Comparison of ENCODE assay signal across 9 mouse cellular contexts in genomic region chr13:48998591-48998990, GRCm38 (mm10). TPM values are rescaled to one million over a fixed set of nuclear protein-coding genes. Genes with fewer than 3 reads are reported as not detected.
DNase-seq lines count a peak whose midpoint lies in the region; ATAC-seq lines count a peak whose summit lies in the region.
"Had no signal": no experiment of that assay in that cellular context is flagged by ENCODE, and none has a peak within 500 bp of the region (broad histone marks: within the 10 kb centered on the region; RNA-seq: fewer than 3 reads in every experiment).

No protein-coding gene starts in this region.

- no peak overlapping the region for H3K4me2 ChIP-seq in forebrain, embryonic 14.5 days (ENCODE audit: low read length)

- H3K27me3 ChIP-seq in forebrain, embryonic 14.5 days (replicated peaks; ENCODE audit: control insufficient read depth, insufficient read depth, low read length): no peaks in the 10 kb centered on the region

- H3K9ac ChIP-seq in forebrain, embryonic 14.5 days (ENCODE audit: low read length): no peak overlapping the region

- H3K4me3 ChIP-seq in forebrain, embryonic 14.5 days (ENCODE audit: low read depth, low read length): no peak overlapping the region
- H3K4me3 ChIP-seq: erythroblast, embryonic 14.5 days had no signal

- WGBS in forebrain, embryonic 14.5 days: 10% methylated on average over 6 of the region's 6 CpGs

- intact Hi-C loops in left cerebral cortex, postnatal 36 days (cut with DNase I): loop anchor here (5.0 kb wide), 1 partner anchor 341 kb away; no protein-coding TSS in a partner anchor

- ATAC-seq in forebrain, embryonic 14.5 days: 0 out of 2 replicates have a peak, but pooled peaks have one; percentile 57

- DNase-seq in urinary bladder, postnatal 14 days (ENCODE audit: low spot score): peak; percentile 68
- no peak for DNase-seq in urinary bladder, postnatal 4 days (ENCODE audit: low spot score in 2 of 2)
- peak; percentile 52 for DNase-seq in c-Kit-positive CD71-positive TER-119-negative erythroid progenitor cells, embryonic 14.5 days (ENCODE audit: low read depth)
- peak; percentile 80 for DNase-seq in forebrain, embryonic 14.5 days (ENCODE audit: low spot score)
- peak; percentile 69 for DNase-seq in kidney, adult 18-20 months
- peak; percentile 27 to 44 for DNase-seq in left cerebral cortex, postnatal 36 days (ENCODE audit: low spot score in 2 of 2)
- peak; percentile 37 to 58 for DNase-seq in natural killer cell, adult 2 months (ENCODE audit: low spot score in 2 of 2)
- peak; percentile 80 for DNase-seq in thymus, postnatal 0 days (ENCODE audit: low spot score)

- 0 out of 2 replicates have a peak, but pooled peaks cover 4% of the 10 kb centered on the region for H3K4me1 ChIP-seq in forebrain, embryonic 14.5 days (ENCODE audit: control insufficient read depth, insufficient read depth, low read length)

- H3K36me3 ChIP-seq in forebrain, embryonic 14.5 days (ENCODE audit: control insufficient read depth, insufficient read depth, low read length): no peaks in the 10 kb centered on the region

- no peak overlapping the region for H3K27ac ChIP-seq in forebrain, embryonic 14.5 days (ENCODE audit: low read depth, low read length)

- no peaks in the 10 kb centered on the region for H3K9me3 ChIP-seq in forebrain, embryonic 14.5 days (replicated peaks; ENCODE audit: control insufficient read depth, low read length)

RNA-seq across cellular contexts. Expression of gene Fam120a, which starts 30.8 kb away (rescaled TPM):
- polyA plus RNA-seq in forebrain, embryonic 14.5 days (2014; fragmentation: Nextera tagmentation; extraction: Ambion mirVana): 17.8 and 18.7 TPM in 2 replicates
- 100 to 1,000 TPM; 105 to 119 TPM for total RNA-seq in left cerebral cortex, postnatal 36 days (2021)
- polyA plus RNA-seq in thymus, postnatal 0 days (2015; fragmentation: Nextera tagmentation; extraction: Ambion mirVana): 26.2 and 28.3 TPM in 2 replicates

Comparison
In these comparisons a context has a peak if more than half of its experiments do, and no peak if none do; other contexts are left out.
1. DNase-seq: peak in urinary bladder, postnatal 14 days (single experiment), c-Kit-positive CD71-positive TER-119-negative erythroid progenitor cells, embryonic 14.5 days (single experiment), forebrain, embryonic 14.5 days (single experiment), kidney, adult 18-20 months (single experiment), left cerebral cortex, postnatal 36 days (2 of 2), natural killer cell, adult 2 months (2 of 2) and thymus, postnatal 0 days (single experiment); none in urinary bladder, postnatal 4 days (0 of 2).